Mouse (Mus musculus) embryonic facial prominence, embryonic 12.5 days (tissue): ENCODE results near the gene Scaf1. TPM values are rescaled to one million over a fixed set of nuclear protein-coding genes. Genes with fewer than 3 reads are reported as not detected.
"Not testable (repeated sequence)": the region's sequence is repeated elsewhere in the genome, so short reads cannot be mapped to it uniquely, and the experiment has no call there.

ENCODE experiments used
- ATAC-seq: fragments of 200-750 bp; cut with Nextera tagmentation; 2 replicates; pipeline ENCODE4 v1.8.0; 2017; ENCODE audit not compliant: insufficient number of reproducible peaks, insufficient read depth, low FRiP score, low TSS enrichment
- H3K27ac ChIP-seq: fragments of 300-500 bp; sonication (generic); 2 replicates; pipeline ENCODE4 v1.5.1; 2016; ENCODE audit warnings: mild to moderate bottlenecking
- H3K27me3 ChIP-seq: fragments of 300-500 bp; sonication (generic); 2 replicates; pipeline ENCODE4 v1.6.1; 2016; ENCODE audit warnings: mild to moderate bottlenecking, moderate library complexity
- H3K36me3 ChIP-seq: fragments of 300-500 bp; sonication (generic); 2 replicates; pipeline ENCODE4 v1.6.1; 2016; ENCODE audit warnings: mild to moderate bottlenecking
- H3K4me1 ChIP-seq: fragments of 300-500 bp; sonication (generic); 2 replicates; pipeline ENCODE4 v1.6.1; 2016
- H3K4me2 ChIP-seq: fragments of 300-500 bp; sonication (generic); replicated peaks from 2 replicates; pipeline ENCODE4 v1.6.1; 2016; ENCODE audit warnings: mild to moderate bottlenecking, moderate library complexity
- H3K4me3 ChIP-seq: fragments of 300-500 bp; sonication (generic); 2 replicates; pipeline ENCODE4 v1.5.1; 2016; ENCODE audit warnings: mild to moderate bottlenecking
- H3K9ac ChIP-seq: fragments of 300-500 bp; sonication (generic); 2 replicates; pipeline ENCODE4 v1.6.1; 2016; ENCODE audit warnings: mild to moderate bottlenecking, moderate library complexity
- H3K9me3 ChIP-seq: fragments of 300-500 bp; sonication (generic); 2 replicates; pipeline ENCODE4 v1.6.1; 2016; ENCODE audit warnings: mild to moderate bottlenecking, moderate library complexity
- WGBS: fragments of 180-500 bp; shearing (Covaris S2); methylation state at CpG from one replicate; pipeline ENCODE4 v1.1.7; 2016; 5-methylcytosine and 5-hydroxymethylcytosine counted together
- polyA plus RNA-seq: library from polyadenylated mRNA; unstranded; fragments of >200 nt; fragmentation: Nextera tagmentation; extraction: Ambion mirVana; gene quantifications from 2 replicates; pipeline ENCODE4 v1.2.1, GENCODE M21; 2016

The Scaf1 gene
- polyA plus RNA-seq, 1 experiment from 2014 or later: 43.8 TPM

DNA sequence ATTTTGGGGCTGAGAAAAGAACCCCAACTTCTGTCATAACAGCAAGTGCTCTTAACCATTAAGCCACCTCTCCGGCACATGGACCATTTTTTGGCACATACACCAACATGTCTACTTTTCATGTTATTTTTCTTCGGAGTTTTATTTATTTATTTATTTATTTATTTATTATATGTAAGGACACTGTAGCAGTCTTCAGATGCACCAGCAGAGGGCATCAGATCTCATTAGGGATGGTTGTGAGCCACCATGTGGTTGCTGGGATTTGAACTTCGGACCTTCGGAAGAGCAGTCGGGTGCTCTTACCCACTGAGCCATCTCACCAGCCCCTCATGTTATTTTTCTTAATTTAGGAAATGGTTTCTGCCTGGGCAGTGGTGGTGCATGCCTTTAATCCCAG, 7.5 kb upstream of the Scaf1 start:
- ATAC-seq, H3K9me3 ChIP-seq, H3K4me1 ChIP-seq, H3K4me2 ChIP-seq, H3K9ac ChIP-seq, H3K27ac ChIP-seq, H3K4me3 ChIP-seq, H3K27me3 ChIP-seq: not testable (repeated sequence)
- peaks cover 23% of the 10 kb centered on the region for H3K36me3 ChIP-seq
- WGBS: 84% methylated on average over 5 of the region's 5 CpGs

DNA sequence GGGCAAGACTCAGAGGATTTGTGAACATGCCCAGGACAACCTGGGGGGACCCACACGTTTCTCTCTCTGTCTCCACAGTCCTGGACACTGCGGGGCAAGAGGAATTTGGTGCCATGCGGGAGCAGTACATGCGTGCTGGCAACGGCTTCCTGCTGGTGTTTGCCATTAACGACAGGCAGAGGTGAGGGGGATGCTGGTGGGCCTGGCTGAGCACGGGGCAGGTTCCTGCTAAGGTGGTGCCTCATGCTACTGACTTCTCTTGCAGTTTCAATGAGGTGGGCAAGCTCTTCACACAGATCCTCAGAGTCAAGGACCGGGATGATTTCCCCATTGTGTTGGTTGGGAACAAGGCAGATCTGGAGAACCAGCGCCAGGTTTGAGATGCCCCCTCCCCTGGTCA, 4.1 kb upstream of the Scaf1 start:
- Histone ChIP-seq H3K36me3 (no peaks in the 10 kb centered on the region), H3K27ac (no peak overlapping the region), H3K27me3 (peaks cover 2% of the 10 kb centered on the region; the same call in 1 of the 2 replicates), H3K9ac (no peak overlapping the region), H3K4me3 (no peak overlapping the region), H3K9me3 (no peaks in the 10 kb centered on the region), H3K4me1 (peaks cover 13% of the 10 kb centered on the region), H3K4me2 (no peak overlapping the region)
- ATAC-seq: no peak
- WGBS: 72% methylated on average over 9 of the region's 9 CpGs

DNA sequence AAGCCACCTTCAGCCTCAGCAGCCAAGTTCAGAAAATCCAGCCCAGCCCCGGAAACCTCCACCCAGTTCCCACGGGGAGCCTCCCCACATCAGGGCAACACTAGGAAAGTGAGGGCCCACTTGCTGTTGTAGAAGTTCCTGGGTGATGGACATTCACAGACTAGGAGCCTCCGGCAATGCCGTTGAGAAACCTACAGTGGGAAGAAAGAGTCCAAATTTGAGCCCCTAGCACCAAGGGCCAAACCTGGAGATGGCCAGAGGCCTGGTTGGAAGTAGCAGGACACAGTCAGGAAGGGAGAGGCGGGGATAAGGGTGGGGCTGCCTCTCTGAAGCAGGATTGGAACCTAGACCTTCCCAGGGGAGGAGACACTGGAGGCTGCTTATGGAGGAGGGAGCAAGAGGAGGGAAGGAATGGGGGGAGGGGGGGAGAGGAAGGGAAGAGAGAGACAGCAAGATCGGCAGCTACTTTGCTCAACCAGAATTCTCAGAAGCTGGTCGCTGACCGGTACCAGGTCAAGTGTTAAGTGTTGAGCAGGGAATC, 2.9 kb upstream of the Scaf1 start:
- H3K4me2 ChIP-seq: peak overlapping the region; percentile 71; the same call in 1 of the 2 replicates
- H3K9ac ChIP-seq: 0 out of 2 replicates have a peak overlapping the region, but pooled peaks have one; percentile 15
- H3K27ac ChIP-seq: no peak overlapping the region
- H3K27me3 ChIP-seq: peaks cover 2% of the 10 kb centered on the region; the same call in 1 of the 2 replicates
- ATAC-seq: no peak
- no peak overlapping the region for H3K4me3 ChIP-seq
- 32% methylated on average over 8 of the region's 8 CpGs for WGBS
- H3K9me3 ChIP-seq: no peaks in the 10 kb centered on the region
- peaks cover 22% of the 10 kb centered on the region for H3K4me1 ChIP-seq
- H3K36me3 ChIP-seq: no peaks in the 10 kb centered on the region

DNA sequence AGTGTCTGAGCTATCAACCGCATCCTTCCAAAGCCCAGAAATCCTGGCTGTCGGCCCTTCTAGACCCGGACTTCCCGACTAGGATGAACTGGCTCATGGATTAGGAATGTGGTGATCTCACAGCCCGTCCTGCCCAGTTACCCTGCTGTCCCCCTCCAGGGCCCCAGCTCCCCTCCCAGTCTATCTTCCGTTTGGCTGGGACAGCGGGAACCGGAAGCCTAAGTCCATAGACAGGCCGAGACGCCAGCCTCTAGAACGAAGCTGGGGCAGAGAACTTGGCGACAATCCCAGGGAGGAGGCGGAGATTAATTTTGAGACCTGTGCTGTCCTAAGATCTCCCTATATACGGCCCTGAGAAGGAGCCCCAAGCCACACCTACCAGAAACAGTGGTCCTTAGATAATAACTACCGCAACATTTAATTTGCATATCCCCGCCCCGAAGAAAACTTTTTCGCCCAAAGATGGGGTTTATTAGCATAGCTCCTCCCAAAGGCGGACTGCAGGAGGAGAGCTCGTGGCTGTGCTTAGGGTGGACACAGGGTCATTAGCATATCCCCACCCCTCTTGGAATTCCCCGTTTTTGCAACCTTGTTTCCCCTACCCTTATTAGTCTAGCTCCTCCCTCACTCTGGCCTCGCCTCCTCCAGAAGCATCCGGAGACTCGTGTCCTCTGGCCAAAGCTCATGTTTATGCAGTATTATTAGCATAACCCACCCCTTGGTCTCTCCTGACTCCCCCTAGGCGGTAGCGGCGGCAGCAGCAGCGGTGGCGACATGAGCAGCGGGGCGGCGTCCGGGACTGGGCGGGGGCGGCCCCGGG, 1.3 kb upstream of the Scaf1 start, which contains the start of gene Rras:
TSS of gene Rras (plus strand) at position 720 of the 820 bp plus-strand sequence.
- peaks cover 2% of the 10 kb centered on the region; the same call in 1 of the 2 replicates for H3K27me3 ChIP-seq
- no peaks in the 10 kb centered on the region for H3K9me3 ChIP-seq
- peak within 1 kb of the TSS; percentile 92 for H3K4me3 ChIP-seq
- peak within 1 kb of the TSS; percentile 71 for H3K4me2 ChIP-seq
- peak within 1 kb of the TSS; percentile 58 for H3K9ac ChIP-seq
- peak; percentile 92 for ATAC-seq
- peaks cover 12% of the 10 kb centered on the region for H3K36me3 ChIP-seq
- H3K27ac ChIP-seq: peak within 1 kb of the TSS; percentile 93
- peaks cover 22% of the 10 kb centered on the region for H3K4me1 ChIP-seq
- under 1% methylated on average over 36 of the region's 36 CpGs for WGBS

DNA sequence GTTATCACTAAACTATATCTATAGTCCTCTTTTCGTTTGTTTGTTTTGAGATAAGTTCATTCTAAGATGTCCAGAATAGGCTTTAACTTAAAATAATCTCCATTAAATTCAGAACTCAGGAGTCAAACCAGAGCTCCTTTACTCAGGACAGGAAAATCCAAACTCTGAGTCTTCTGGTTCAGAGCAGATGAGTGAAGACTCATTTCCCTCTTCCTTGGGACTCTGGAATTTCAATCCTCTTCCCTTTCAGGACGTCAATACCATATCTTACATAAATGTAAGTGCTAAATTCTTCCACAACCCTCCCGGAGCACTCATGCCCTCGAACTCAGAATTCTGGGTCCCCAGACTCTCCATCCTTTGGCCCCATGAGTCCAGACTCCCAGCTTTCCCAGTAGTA, 598 bp upstream of the Scaf1 start:
- Histone ChIP-seq H3K36me3 (peaks cover 19% of the 10 kb centered on the region), H3K9me3 (no peaks in the 10 kb centered on the region), H3K4me2 (peak overlapping the region; percentile 71), H3K4me3 (peak overlapping the region; percentile 92), H3K9ac (peak overlapping the region; percentile 20), H3K4me1 (peaks cover 22% of the 10 kb centered on the region), H3K27ac (peak overlapping the region; percentile 93), H3K27me3 (peaks cover 2% of the 10 kb centered on the region; the same call in 1 of the 2 replicates)
- ATAC-seq: no peak
- 4% methylated on average over 4 of the region's 4 CpGs for WGBS

DNA sequence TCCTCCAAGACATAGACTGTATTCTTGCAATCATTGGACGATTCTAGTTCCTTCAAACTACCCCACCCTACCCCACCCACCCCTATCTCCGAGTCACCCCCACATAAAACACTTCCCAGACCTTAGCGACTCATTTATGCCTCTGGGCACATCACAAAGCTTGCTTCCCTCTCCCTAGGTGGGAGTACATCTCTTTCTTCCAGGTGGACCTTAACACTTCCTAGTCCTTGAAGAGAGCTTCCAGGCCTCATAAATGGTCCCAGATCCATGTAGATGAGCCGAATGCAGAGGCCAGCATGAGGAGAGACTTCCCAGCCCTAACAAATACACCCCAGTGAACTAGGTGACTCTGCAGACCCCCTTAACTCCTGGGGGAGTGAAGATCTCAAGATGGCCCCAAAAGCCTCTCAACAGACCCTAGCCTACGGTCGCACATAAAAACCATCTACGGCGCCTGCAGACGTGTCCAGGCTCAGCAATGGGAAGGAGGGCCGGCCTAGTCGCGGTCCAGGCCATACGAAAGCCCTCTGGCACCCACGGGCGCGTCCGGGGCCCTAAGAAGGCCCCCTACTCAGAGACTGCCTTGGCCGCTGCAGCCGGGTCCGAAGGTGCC, 713 bp downstream of the Scaf1 start:
- peaks cover 31% of the 10 kb centered on the region for H3K36me3 ChIP-seq
- H3K27me3 ChIP-seq: peaks cover under 1% of the 10 kb centered on the region; the same call in 1 of the 2 replicates
- H3K27ac ChIP-seq: peak overlapping the region; percentile 81
- H3K9me3 ChIP-seq: no peaks in the 10 kb centered on the region
- peak overlapping the region; percentile 74 for H3K4me2 ChIP-seq
- H3K9ac ChIP-seq: peak overlapping the region; percentile 96
- peak overlapping the region; percentile 92 for H3K4me3 ChIP-seq
- H3K4me1 ChIP-seq: peaks cover 22% of the 10 kb centered on the region
- ATAC-seq: no peak; the same call in 1 of the 2 replicates
- WGBS: 2% methylated on average over 20 of the region's 20 CpGs

DNA sequence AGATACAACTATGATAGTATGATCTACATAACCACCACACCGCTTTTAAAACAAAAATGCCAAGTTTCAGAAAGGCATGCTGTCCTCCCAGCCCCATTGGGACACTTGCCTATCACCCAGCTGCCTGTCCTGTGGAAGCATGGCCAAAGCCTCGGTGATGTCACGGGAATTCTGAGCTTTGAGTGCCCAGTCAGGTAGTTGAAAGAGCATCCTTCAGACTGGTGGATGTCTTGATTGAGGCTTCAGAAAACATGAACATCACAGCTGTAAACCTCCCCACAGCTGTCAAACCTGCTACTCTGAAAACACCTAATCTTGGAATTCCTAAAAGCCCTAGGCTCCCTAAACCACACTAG, 2.1 kb downstream of the Scaf1 start:
- Histone ChIP-seq H3K27ac (no peak overlapping the region), H3K9ac (no peak overlapping the region), H3K36me3 (peaks cover 45% of the 10 kb centered on the region), H3K4me2 (no peak overlapping the region), H3K4me1 (peaks cover 18% of the 10 kb centered on the region), H3K9me3 (no peaks in the 10 kb centered on the region), H3K4me3 (no peak overlapping the region), H3K27me3 (no peaks in the 10 kb centered on the region)
- 92% methylated on average over 3 of the region's 3 CpGs for WGBS
- ATAC-seq: no peak

DNA sequence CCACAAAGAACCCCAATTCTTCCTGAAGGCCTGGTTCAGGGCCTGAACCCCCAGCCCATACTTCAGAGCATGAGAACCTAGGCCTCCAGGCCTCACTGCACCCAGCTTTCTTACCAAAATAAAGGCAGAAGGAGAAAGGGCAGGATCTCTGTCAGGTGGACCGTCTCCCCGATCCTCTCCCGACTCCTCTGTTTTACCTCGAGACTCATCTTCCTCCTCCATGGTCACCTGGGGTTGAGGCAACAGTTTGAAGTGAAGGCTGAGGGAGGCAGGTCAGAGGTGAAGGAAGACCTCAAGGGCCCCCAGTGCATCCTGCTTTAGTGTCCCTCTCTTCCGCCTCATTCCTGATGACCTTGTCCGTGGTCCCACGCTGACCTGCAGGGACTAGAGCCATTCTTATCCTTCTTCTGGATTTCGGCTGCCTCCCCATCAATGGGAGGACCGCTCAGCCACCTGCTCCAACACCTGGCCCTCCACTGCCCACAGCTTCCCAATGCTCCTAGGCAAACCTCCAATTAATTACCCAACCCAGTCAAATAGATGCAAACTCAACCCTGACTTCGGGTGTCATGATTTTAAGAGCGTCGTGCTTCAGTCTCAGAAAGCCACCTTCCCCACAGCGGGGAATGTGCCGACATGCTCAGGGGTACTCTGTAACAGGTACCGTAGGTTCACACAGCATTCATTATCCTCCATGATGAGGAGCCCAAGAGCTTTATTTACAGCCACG, 2.6 kb downstream of the Scaf1 start:
- WGBS: 97% methylated on average over 16 of the region's 16 CpGs
- Histone ChIP-seq H3K4me2 (no peak overlapping the region), H3K4me1 (peaks cover 14% of the 10 kb centered on the region), H3K27me3 (no peaks in the 10 kb centered on the region), H3K9ac (no peak overlapping the region), H3K4me3 (no peak overlapping the region), H3K9me3 (no peaks in the 10 kb centered on the region), H3K27ac (no peak overlapping the region), H3K36me3 (peaks cover 50% of the 10 kb centered on the region)
- no peak for ATAC-seq

DNA sequence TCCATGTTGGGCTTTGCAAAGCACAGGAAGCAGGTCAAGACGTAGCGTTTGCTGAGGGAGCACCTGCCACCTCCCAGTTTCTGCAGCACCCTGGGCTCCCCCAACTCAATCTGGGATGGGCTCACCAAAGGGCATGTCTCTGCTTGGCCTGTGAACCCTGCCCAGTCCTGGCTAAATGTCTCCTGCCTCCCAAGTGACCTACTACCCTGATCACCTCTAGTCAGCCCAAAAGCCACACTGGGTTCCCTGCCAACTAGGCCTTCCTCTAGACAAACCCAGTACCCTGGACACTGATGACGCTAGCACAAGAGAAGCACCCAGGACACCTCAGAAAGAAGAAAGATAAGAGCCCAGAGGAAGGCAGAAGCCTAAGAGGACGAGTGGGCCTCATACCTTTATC, 3.3 kb downstream of the Scaf1 start:
- no peak for ATAC-seq
- Histone ChIP-seq H3K36me3 (peaks cover 57% of the 10 kb centered on the region), H3K4me3 (no peak overlapping the region), H3K9me3 (no peaks in the 10 kb centered on the region), H3K27ac (no peak overlapping the region), H3K9ac (no peak overlapping the region), H3K4me1 (peaks cover 10% of the 10 kb centered on the region), H3K4me2 (no peak overlapping the region), H3K27me3 (no peaks in the 10 kb centered on the region)
- 76% methylated on average over 4 of the region's 4 CpGs for WGBS

DNA sequence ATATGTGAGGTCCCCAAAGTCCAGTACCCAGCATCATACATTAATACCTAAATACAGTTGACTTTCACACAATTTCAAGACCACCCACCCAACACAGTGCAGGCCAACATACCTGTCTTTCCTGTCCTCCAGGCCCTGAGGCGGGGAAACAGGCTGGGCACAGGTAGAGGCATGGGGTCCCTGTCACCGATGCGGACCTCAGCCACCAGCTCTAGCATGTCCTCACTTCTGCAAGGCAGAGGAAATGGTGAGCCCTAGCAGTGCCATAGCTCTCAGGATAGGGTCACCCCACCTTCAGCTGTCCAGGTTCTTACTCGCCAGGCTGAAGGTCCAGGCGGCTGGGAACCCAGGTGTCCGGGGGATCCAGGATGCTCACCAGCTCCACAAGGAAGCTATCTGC, 4.2 kb downstream of the Scaf1 start:
- ATAC-seq: no peak
- no peak overlapping the region for H3K4me3 ChIP-seq
- no peaks in the 10 kb centered on the region for H3K9me3 ChIP-seq
- no peak overlapping the region for H3K27ac ChIP-seq
- no peaks in the 10 kb centered on the region for H3K27me3 ChIP-seq
- 92% methylated on average over 6 of the region's 6 CpGs for WGBS
- peaks cover 65% of the 10 kb centered on the region for H3K36me3 ChIP-seq
- no peak overlapping the region for H3K4me2 ChIP-seq
- H3K4me1 ChIP-seq: peaks cover 10% of the 10 kb centered on the region
- H3K9ac ChIP-seq: no peak overlapping the region

DNA sequence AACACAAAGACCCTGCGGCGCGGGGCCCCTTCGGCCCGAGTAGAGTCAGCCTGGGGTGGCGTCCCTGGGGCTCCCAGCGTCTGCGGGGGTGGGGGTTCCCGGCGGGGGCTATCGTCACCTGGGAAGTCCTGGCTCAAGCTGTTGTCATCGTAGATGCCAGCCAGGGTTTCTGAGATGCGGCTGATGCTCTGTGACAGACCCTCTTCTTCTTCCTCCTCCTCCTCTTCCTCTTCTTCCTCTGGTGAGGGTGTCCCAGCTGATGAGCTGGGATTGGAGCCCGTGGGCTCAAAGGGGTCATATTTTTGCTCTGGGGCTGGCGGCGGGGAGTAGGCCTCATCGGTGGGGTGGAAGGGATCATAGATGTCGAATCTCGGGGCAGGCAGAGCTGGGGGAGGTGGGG, 7.8 kb downstream of the Scaf1 start:
- no peaks in the 10 kb centered on the region for H3K4me1 ChIP-seq
- no peak overlapping the region for H3K9ac ChIP-seq
- H3K9me3 ChIP-seq: no peaks in the 10 kb centered on the region
- H3K36me3 ChIP-seq: peaks cover 97% of the 10 kb centered on the region
- H3K4me2 ChIP-seq: no peak overlapping the region
- no peak overlapping the region for H3K4me3 ChIP-seq
- H3K27ac ChIP-seq: no peak overlapping the region
- ATAC-seq: no peak
- H3K27me3 ChIP-seq: no peaks in the 10 kb centered on the region
- WGBS: 95% methylated on average over 19 of the region's 19 CpGs
